Mouse (Mus musculus) hindlimb bud, embryonic 11.5 days (tissue): ENCODE results near the gene E130114P18Rik.

Experiments used
- DNase-seq: peaks from one replicate; pipeline ENCODE4 v3.0.0-alpha.2; 2012; ENCODE audit warnings: low read depth, low spot score; ENCODE audit errors: extremely low spot score

E130114P18Rik gene

GRCm38 (mm10) chr4:97778211-97779002 is 529 bp upstream of the E130114P18Rik start:
- no peak for DNase-seq

- DNase-seq, result no peak
Observed at GRCm38 (mm10) chr4:97777081-97777705, 685 bp downstream of the E130114P18Rik start.

- DNase-seq, result no peak
Observed at GRCm38 (mm10) chr4:97776388-97777080, 1.3 kb downstream of the E130114P18Rik start.

GRCm38 (mm10) chr4:97775494-97776265 is 2.2 kb downstream of the E130114P18Rik start:
- DNase-seq, result no peak

- no peak for DNase-seq
Observed at GRCm38 (mm10) chr4:97775059-97775458, 2.8 kb downstream of the E130114P18Rik start.

GRCm38 (mm10) chr4:97774446-97774950 is 3.4 kb downstream of the E130114P18Rik start:
- DNase-seq, result no peak

GRCm38 (mm10) chr4:97773791-97774190 is 4.1 kb downstream of the E130114P18Rik start:
- no peak for DNase-seq

- peak; percentile 100 for DNase-seq
Observed at GRCm38 (mm10) chr4:97773110-97773593, 4.7 kb downstream of the E130114P18Rik start.

- DNase-seq, result no peak
Observed at GRCm38 (mm10) chr4:97772641-97773040, 5.2 kb downstream of the E130114P18Rik start, which contains the start of gene Nfia. Gene Nfia, plus strand, starts transcription at chr4:97772734.

GRCm38 (mm10) chr4:97772084-97772484 is 5.8 kb downstream of the E130114P18Rik start:
- no peak for DNase-seq

GRCm38 (mm10) chr4:97771426-97771825 is 6.5 kb downstream of the E130114P18Rik start:
- no peak for DNase-seq

GRCm38 (mm10) chr4:97769861-97770260 is 8.0 kb downstream of the E130114P18Rik start:
- DNase-seq, result no peak

GRCm38 (mm10) chr4:97767516-97767915 is 10.4 kb downstream of the E130114P18Rik start:
- DNase-seq, result no peak

GRCm38 (mm10) chr4:97767025-97767424 is 10.9 kb downstream of the E130114P18Rik start:
- DNase-seq, result no peak

GRCm38 (mm10) chr4:97766100-97766499 is 11.8 kb downstream of the E130114P18Rik start:
- DNase-seq, result no peak

GRCm38 (mm10) chr4:97765341-97766020 is 12.4 kb downstream of the E130114P18Rik start:
- no peak for DNase-seq

GRCm38 (mm10) chr4:97764616-97765015 is 13.3 kb downstream of the E130114P18Rik start:
- no peak for DNase-seq

- DNase-seq, result no peak
Observed at GRCm38 (mm10) chr4:97758661-97759060, 19.2 kb downstream of the E130114P18Rik start.

- no peak for DNase-seq
Observed at GRCm38 (mm10) chr4:97757978-97758461, 19.9 kb downstream of the E130114P18Rik start.
